Mouse (Mus musculus): ENCODE measurements at regions not wholly inside any gene's neighbourhood (a gene's known extent, or its start where the extent isn't known, plus 50 kb on each side); places are given as distances from the start of the nearest gene placed in this dataset.

DNA sequence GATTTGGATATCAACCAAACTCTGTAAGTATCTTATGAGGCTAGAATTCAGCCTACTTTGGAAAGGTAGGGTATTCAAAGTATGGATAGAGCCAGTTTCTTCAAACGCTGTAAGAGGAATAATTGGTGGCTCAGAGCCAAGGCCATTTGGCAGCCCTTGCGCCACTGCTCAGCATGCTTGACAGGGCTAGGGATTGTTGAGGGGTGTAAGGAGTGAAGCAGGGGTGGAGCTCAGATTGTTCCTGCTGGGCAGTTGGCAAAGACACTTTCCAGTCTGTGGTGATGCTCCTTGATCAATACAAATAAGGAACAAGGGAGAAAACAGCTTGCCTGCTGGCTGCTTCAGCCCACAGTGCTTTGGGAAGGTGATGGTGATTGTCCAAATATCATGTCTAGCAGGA, 181.9 kb downstream of the Kcna5 start:
- DNase-seq = peak; percentile 70 to 71

- DNase-seq = no peak
Observed at GRCm38 (mm10) chr6:126350476-126350875, 183.8 kb upstream of the Ntf3 start.

DNA sequence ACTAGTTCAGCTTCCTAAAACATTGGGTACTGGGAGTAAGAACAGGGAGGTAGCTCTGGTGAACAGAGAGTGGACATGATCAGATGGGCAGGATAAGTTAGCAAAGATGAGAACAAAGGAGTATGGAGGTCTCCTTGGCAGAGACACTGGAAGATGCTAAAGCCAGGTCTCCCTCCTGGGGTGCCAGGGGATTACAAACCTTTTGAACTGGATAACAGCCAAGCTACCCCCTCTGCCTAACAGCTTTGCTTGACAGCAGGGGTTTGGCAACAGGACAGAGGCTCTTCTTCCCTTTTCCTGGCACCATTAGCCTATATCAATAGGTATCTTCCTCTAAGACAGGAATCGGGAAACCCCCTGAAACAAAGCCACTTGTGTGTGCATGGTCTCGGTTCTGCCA, 183.2 kb upstream of the Ntf3 start:
- DNase-seq = peak; percentile 32 to 33

GRCm38 (mm10) chr6:126345221-126345620, 178.5 kb upstream of the Ntf3 start:
- no peak for DNase-seq

- peak; percentile 80 to 82 for DNase-seq
Observed at GRCm38 (mm10) chr6:126340098-126340610, 173.4 kb upstream of the Ntf3 start.

GRCm38 (mm10) chr6:126337711-126338110, 171.0 kb upstream of the Ntf3 start:
- no peak for DNase-seq

DNA sequence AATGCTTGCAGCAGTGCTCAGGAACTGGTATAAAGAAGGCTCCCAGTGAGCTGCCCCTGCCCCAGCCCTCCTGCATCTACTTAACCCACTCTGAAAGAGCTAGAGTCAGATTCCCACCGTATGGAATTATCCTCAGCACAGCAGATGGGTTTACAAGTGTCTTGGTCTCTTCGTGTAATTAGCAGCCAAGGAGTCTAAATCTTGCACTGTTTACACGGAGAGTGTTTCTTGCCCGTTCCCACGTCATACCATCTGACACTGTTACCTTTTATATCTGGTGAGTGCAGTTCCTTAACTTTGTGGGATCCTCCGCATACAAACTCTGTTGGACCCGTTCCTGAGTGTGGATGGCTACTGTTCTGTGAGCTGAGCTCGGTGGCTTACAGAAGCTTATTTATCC, 167.5 kb upstream of the Ntf3 start:
- DNase-seq = no peak

- DNase-seq = no peak
Observed at GRCm38 (mm10) chr6:126327187-126327586, 160.5 kb upstream of the Ntf3 start.

DNA sequence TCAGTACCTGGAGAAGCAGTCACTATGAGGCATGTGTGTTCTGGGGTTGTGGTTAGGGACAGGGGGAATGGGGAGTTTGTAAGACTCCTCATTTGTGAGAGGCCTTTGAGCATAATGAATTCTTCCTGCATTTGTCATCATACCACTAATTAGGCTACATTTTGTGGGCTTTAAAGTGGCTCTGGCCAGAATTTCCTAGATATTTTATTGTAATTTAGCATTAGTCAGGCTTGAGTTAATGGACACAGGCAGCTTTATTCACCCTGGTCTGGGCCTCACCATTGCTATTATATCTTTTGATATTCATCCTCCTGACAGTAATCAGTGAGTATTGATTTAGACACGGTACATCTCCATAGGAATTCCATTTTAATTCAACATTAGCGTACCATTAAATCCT, 151.8 kb upstream of the Ntf3 start:
- DNase-seq = no peak

GRCm38 (mm10) chr6:126310786-126311480, 144.2 kb upstream of the Ntf3 start:
- no peak for DNase-seq

- DNase-seq = peak; percentile 13 to 26
Observed at GRCm38 (mm10) chr6:126303086-126303485, 136.4 kb upstream of the Ntf3 start.

GRCm38 (mm10) chr6:126291581-126291980, 124.9 kb upstream of the Ntf3 start:
- DNase-seq = no peak

- no peak for DNase-seq
Observed at GRCm38 (mm10) chr6:126287166-126287565, 120.5 kb upstream of the Ntf3 start.

DNA sequence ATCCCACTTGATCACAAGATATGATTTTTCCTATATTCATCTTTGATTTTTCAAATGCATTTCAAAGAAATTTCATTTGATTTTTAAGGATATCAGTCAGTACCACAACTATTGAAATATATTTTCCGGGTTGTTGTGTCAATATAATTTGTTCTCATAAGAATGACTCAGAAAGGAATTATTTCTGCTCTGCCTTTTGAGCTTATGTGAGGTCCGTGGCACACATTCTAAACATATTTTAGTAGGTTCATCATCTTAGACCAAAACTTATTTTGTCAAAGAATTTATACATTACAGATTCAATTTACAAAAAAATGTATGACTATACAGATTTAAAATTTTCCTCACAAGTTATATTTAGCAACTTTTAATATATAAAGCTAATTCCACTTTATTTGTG, 119.5 kb upstream of the Ntf3 start:
- DNase-seq = no peak

- DNase-seq = peak; percentile 36 to 50
Observed at GRCm38 (mm10) chr6:126284409-126284808, 117.7 kb upstream of the Ntf3 start.

DNA sequence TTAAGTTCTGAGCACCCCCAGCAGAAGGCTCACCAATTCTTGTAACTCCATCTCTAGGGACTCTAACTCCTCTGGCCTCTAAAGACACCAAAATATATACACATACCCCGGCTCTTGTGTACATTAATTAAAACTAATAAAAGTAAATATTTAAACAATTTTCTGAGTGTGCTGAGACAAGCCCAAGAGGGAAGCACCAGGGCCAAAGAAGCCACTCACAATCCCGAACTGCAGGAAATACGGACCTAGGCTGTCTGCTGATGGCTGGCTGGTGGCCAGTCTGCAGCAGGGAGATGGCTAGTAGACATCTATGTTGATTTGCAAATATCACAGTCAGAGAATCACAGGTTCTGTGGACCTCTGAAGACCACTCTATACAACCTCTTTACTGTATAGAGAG, 113.6 kb upstream of the Ntf3 start:
- DNase-seq = no peak

DNA sequence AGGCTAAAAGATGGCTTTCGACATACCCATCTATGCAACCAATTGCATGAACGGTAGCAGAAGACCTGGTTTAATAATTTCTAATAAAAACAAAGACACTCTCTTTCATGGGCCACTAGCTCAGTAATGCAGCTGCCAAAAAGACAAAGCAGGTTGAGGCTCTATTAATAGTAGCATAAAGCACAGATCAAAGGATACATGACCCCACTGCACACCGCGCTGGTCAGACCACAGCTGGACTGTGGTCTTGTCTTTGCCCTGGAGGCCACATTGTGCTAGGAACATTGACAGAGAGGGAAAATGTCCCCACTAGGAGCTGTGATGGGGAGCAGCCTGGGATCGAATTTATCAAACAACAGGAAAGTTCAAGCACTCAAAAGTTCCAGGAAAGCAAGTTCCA, 79.3 kb upstream of the Ntf3 start:
- DNase-seq = no peak

DNA sequence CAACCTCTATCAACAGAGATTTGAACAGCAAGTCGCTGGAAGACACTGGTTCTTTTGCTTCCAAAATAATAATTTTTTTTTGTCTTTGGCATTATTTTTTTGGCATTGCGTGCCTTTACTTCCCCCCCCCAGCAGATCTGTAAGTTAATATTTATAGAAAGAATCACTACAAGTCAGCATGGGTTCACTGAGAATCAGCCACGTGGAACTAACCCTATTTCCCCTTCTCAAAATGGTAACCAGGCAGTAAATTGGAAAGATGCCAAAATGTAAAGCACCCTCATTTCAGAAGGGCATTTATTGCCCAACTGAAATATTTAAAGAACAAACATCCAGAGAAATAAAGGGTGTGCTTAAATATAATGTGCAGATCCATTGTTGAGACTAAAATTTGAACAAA, 78.7 kb upstream of the Ntf3 start:
- DNase-seq = no peak

GRCm38 (mm10) chr6:126242299-126242698, 75.6 kb upstream of the Ntf3 start:
- DNase-seq = no peak

- no peak for DNase-seq
Observed at GRCm38 (mm10) chr6:126240256-126240655, 73.5 kb upstream of the Ntf3 start.
